9 mouse cellular contexts compared by ENCODE assay signal in the genomic region with DNA sequence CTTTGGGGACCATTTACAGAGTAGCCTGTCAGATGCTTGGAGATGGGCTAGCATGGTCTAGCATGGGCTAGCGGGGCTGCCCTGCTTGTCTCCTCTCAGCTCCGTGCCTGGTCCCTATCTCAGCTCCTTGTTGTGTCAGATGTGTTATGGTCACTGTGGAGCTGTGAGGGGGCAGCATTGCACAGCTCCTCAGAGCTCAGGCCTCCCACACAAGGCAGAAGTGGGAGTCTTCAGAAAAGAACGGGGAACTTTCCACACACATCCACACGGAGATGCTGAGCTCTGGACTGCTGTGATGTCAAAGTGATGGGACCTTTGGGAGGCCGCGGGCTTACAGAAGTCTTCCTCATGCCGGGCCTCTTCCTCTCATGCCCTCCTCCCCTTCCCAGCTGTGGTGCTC.
DNase-seq lines count a peak whose midpoint lies in the region; ATAC-seq and TF ChIP-seq lines count a peak whose summit lies in the region.
"Had no signal": no experiment of that assay in that cellular context is flagged by ENCODE, and none has a peak within 500 bp of the region (broad histone marks: within the 10 kb centered on the region; RNA-seq: fewer than 3 reads in every experiment).

No protein-coding gene starts in this region.

- 87% methylated on average over 7 of the region's 7 CpGs for WGBS in forebrain, postnatal 0 days
- WGBS in forebrain, embryonic 15.5 days = 86% methylated on average over 7 of the region's 7 CpGs
- WGBS in kidney, postnatal 0 days = 44% methylated on average over 7 of the region's 7 CpGs
- WGBS in stomach, postnatal 0 days = 73% methylated on average over 7 of the region's 7 CpGs

- H3K9ac ChIP-seq in forebrain, postnatal 0 days = no peak overlapping the region
- H3K9ac ChIP-seq in forebrain, embryonic 15.5 days (replicated peaks) = no peak overlapping the region
- no peak overlapping the region for H3K9ac ChIP-seq in kidney, postnatal 0 days (ENCODE audit: low read depth, low read length)
- H3K9ac ChIP-seq in stomach, postnatal 0 days (ENCODE audit: low read length) = no peak overlapping the region
- H3K9ac ChIP-seq: forebrain, embryonic 12.5 days had no signal

- H3K27me3 ChIP-seq in forebrain, postnatal 0 days (ENCODE audit: insufficient read depth, low read length) = no peaks in the 10 kb centered on the region
- H3K27me3 ChIP-seq in forebrain, embryonic 15.5 days = no peaks in the 10 kb centered on the region
- H3K27me3 ChIP-seq in kidney, postnatal 0 days (ENCODE audit: insufficient read depth, low read length) = no peaks in the 10 kb centered on the region
- H3K27me3 ChIP-seq in stomach, postnatal 0 days (ENCODE audit: control insufficient read depth, insufficient read depth, low read length) = no peaks in the 10 kb centered on the region
- H3K27me3 ChIP-seq: forebrain, embryonic 12.5 days had no signal

- no peaks in the 10 kb centered on the region for H3K4me1 ChIP-seq in forebrain, postnatal 0 days (ENCODE audit: insufficient read depth)
- H3K4me1 ChIP-seq in forebrain, embryonic 15.5 days = peaks cover 7% of the 10 kb centered on the region; the same call in 1 of the 2 replicates
- H3K4me1 ChIP-seq in kidney, postnatal 0 days (replicated peaks; ENCODE audit: insufficient read depth, low read length) = peaks cover 12% of the 10 kb centered on the region
- peaks cover 5% of the 10 kb centered on the region for H3K4me1 ChIP-seq in stomach, postnatal 0 days (replicated peaks; ENCODE audit: control insufficient read depth, insufficient read depth)

- no peak for TF ChIP-seq EP300 in stomach, postnatal 0 days (optimal IDR thresholded peaks at IDR 0.05)

- no peak for DNase-seq in forebrain, postnatal 0 days
- DNase-seq in kidney, postnatal 0 days (ENCODE audit: low spot score) = peak; percentile 58
- no peak for DNase-seq in kidney, adult 8-10 months
- DNase-seq in testis, postnatal 14 days (ENCODE audit: low spot score) = peak; percentile 52
- DNase-seq in testis, postnatal 10 days (ENCODE audit: low spot score) = no peak
- no peak for DNase-seq in stomach, postnatal 0 days (ENCODE audit: low spot score)
- DNase-seq in adrenal gland, postnatal 4 days (ENCODE audit: low spot score in 2 of 2) = no peak

- H3K36me3 ChIP-seq in forebrain, postnatal 0 days (ENCODE audit: insufficient read depth) = 0 out of 2 replicates have a peak, but pooled peaks cover 3% of the 10 kb centered on the region
- H3K36me3 ChIP-seq in forebrain, embryonic 15.5 days = no peaks in the 10 kb centered on the region
- peaks cover 14% of the 10 kb centered on the region; the same call in 1 of the 2 replicates for H3K36me3 ChIP-seq in kidney, postnatal 0 days (ENCODE audit: insufficient read depth, low read length)
- H3K36me3 ChIP-seq in stomach, postnatal 0 days (ENCODE audit: control insufficient read depth, insufficient read depth, low read length) = no peaks in the 10 kb centered on the region

- H3K4me2 ChIP-seq in forebrain, postnatal 0 days (ENCODE audit: low read depth) = no peak overlapping the region
- H3K4me2 ChIP-seq in forebrain, embryonic 15.5 days (replicated peaks) = no peak overlapping the region
- no peak overlapping the region for H3K4me2 ChIP-seq in kidney, postnatal 0 days (ENCODE audit: low read length)
- H3K4me2 ChIP-seq in stomach, postnatal 0 days (replicated peaks; ENCODE audit: low read depth) = no peak overlapping the region
- H3K4me2 ChIP-seq: forebrain, embryonic 12.5 days had no signal

- ATAC-seq in forebrain, postnatal 0 days = no peak
- no peak for ATAC-seq in forebrain, embryonic 15.5 days (replicated peaks)
- no peak for ATAC-seq in kidney, postnatal 0 days (replicated peaks; ENCODE audit: low FRiP score, low read depth)
- no peak for ATAC-seq in stomach, postnatal 0 days (ENCODE audit: low FRiP score, low TSS enrichment)

- 0 out of 2 replicates have a peak, but pooled peaks have one; percentile 14 for TF ChIP-seq CTCF in forebrain, postnatal 0 days (IDR thresholded peaks at IDR 0.05; ENCODE audit: low read depth)
- TF ChIP-seq CTCF in kidney, postnatal 0 days (IDR thresholded peaks at IDR 0.05; ENCODE audit: low read depth) = peak; percentile 49
- peak; percentile 49 for TF ChIP-seq CTCF in stomach, postnatal 0 days (IDR thresholded peaks at IDR 0.05; ENCODE audit: low read depth)

- H3K27ac ChIP-seq in forebrain, postnatal 0 days (ENCODE audit: low read depth, low read length) = no peak overlapping the region
- no peak overlapping the region for H3K27ac ChIP-seq in forebrain, embryonic 15.5 days (replicated peaks)
- peak overlapping the region; percentile 70; the same call in 1 of the 2 replicates for H3K27ac ChIP-seq in kidney, postnatal 0 days
- H3K27ac ChIP-seq in stomach, postnatal 0 days (replicated peaks) = peak overlapping the region; percentile 40
- H3K27ac ChIP-seq: forebrain, embryonic 12.5 days had no signal

- H3K9me3 ChIP-seq in forebrain, postnatal 0 days (ENCODE audit: low read length) = no peaks in the 10 kb centered on the region
- H3K9me3 ChIP-seq in forebrain, embryonic 15.5 days = no peaks in the 10 kb centered on the region
- H3K9me3 ChIP-seq in kidney, postnatal 0 days (replicated peaks; ENCODE audit: low read length) = no peaks in the 10 kb centered on the region
- H3K9me3 ChIP-seq in stomach, postnatal 0 days (ENCODE audit: control insufficient read depth, low read length) = no peaks in the 10 kb centered on the region
- H3K9me3 ChIP-seq: forebrain, embryonic 12.5 days had no signal

- H3K4me3 ChIP-seq in forebrain, postnatal 0 days (ENCODE audit: low read depth, low read length) = no peak overlapping the region
- no peak overlapping the region for H3K4me3 ChIP-seq in forebrain, embryonic 15.5 days
- no peak overlapping the region for H3K4me3 ChIP-seq in kidney, postnatal 0 days (replicated peaks; ENCODE audit: low read depth, low read length)
- no peak overlapping the region for H3K4me3 ChIP-seq in stomach, postnatal 0 days (ENCODE audit: low read depth, low read length)
- H3K4me3 ChIP-seq: forebrain, embryonic 12.5 days had no signal

Comparison
In these comparisons a context has a peak if more than half of its experiments do, and no peak if none do; other contexts are left out.
1. DNase-seq: peak in kidney, postnatal 0 days (single experiment) and testis, postnatal 14 days (single experiment); none in forebrain, postnatal 0 days (single experiment), kidney, adult 8-10 months (0 of 2), testis, postnatal 10 days (single experiment), stomach, postnatal 0 days (single experiment) and adrenal gland, postnatal 4 days (0 of 2).
2. H3K27ac ChIP-seq: peak in kidney, postnatal 0 days (single experiment) and stomach, postnatal 0 days (single experiment); none in forebrain, postnatal 0 days (single experiment) and forebrain, embryonic 15.5 days (single experiment).
3. Peak in every context shown above with its lines, with median percentiles within 50 percentile points of each other: CTCF ChIP-seq.